Mouse (Mus musculus): Measurements from ENCODE around the gene Cacna2d3. TPM values are rescaled to one million over a fixed set of nuclear protein-coding genes. Genes with fewer than 3 reads are reported as not detected.
A peak's percentile ranks its signal among the peaks of the same experiment; 100 is the strongest.

Gene Cacna2d3
- polyA plus RNA-seq, 1 experiment from 2014 or later = 37.5 TPM

DNA sequence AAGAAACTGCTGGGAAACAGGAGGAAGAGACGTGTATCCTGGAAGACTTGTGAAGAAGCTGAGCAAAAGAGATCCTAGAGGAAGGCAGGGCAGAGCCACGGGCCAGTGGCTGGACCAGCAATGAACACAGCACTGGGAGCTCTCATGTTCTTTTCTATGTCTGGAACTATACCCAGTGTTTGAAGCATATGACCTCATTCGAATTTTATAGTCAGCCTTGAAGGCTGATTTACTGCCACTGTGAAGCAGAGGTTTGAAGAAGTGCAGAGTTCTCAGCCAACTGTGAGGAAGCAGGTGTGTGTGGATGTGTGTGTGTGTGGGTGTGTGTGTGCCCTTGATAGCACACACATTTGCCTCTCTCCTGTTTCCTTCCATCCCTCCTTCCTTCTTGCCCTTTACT, 483.2 kb downstream of the Cacna2d3 start:
- H3K27ac ChIP-seq (replicated peaks) = no peak overlapping the region
- H3K27me3 ChIP-seq = no peaks in the 10 kb centered on the region
- ATAC-seq (ENCODE audit: insufficient number of reproducible peaks, low FRiP score, low TSS enrichment, low read depth) = no peak
- H3K4me1 ChIP-seq = no peaks in the 10 kb centered on the region
- 0 out of 2 replicates have a peak, but pooled peaks cover 4% of the 10 kb centered on the region for H3K9me3 ChIP-seq (replicated peaks)
- no peak overlapping the region for H3K4me3 ChIP-seq (replicated peaks)
- H3K4me2 ChIP-seq (replicated peaks) = no peak overlapping the region
- no peak overlapping the region for H3K9ac ChIP-seq
- WGBS = 75% methylated on average over 3 of the region's 3 CpGs
- H3K36me3 ChIP-seq = no peaks in the 10 kb centered on the region

DNA sequence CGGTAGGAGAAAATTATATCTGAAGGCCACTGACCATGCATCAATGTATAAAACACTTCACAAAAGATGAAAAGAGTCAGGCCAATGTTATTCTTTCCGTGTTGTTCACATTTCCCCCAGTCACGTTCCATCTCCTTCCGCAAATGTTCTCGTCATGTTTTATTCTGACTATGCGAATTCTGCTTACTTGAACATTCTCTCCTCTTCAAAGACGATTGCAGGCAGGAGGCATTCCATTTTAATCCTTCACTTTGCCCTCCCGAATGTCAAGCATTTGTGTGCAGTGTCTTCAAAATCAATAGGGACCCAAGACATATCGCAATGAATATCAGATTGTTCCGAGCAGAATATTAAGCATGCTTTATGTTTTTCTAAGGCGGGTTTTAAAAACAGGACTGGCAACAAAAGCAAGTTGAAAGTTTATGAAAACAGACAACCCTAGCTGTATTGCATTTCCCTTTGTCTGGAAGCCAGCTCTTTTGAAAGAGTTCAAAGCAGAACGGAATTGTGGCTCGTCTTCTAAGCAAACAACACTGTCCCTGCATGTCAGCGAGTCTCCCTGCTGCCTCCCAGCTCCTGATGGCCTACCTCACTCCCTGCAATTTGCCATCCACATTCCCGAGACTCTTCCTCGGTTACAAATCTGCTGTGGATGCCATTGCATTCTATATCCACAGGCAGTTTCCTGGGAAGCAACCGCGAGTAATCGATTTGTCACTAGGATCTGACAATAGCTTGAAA, 492.5 kb downstream of the Cacna2d3 start:
- 24% methylated on average over 19 of the region's 19 CpGs for WGBS
- no peak overlapping the region for H3K4me2 ChIP-seq (replicated peaks)
- peaks cover 32% of the 10 kb centered on the region for H3K4me1 ChIP-seq
- H3K27me3 ChIP-seq = no peaks in the 10 kb centered on the region
- H3K27ac ChIP-seq (replicated peaks) = peak overlapping the region; percentile 85
- ATAC-seq (ENCODE audit: insufficient number of reproducible peaks, low FRiP score, low TSS enrichment, low read depth) = 0 out of 2 replicates have a peak, but pooled peaks have one; percentile 26
- no peaks in the 10 kb centered on the region for H3K9me3 ChIP-seq (replicated peaks)
- no peak overlapping the region for H3K9ac ChIP-seq
- no peak overlapping the region for H3K4me3 ChIP-seq (replicated peaks)
- no peaks in the 10 kb centered on the region for H3K36me3 ChIP-seq

- no peak overlapping the region for H3K9ac ChIP-seq
- no peak overlapping the region for H3K4me3 ChIP-seq (replicated peaks)
- ATAC-seq (ENCODE audit: insufficient number of reproducible peaks, low FRiP score, low TSS enrichment, low read depth) = no peak
- H3K4me1 ChIP-seq = peaks cover 32% of the 10 kb centered on the region
- H3K4me2 ChIP-seq (replicated peaks) = no peak overlapping the region
- no peaks in the 10 kb centered on the region for H3K27me3 ChIP-seq
- no peaks in the 10 kb centered on the region for H3K36me3 ChIP-seq
- peak overlapping the region; percentile 85 for H3K27ac ChIP-seq (replicated peaks)
- no peaks in the 10 kb centered on the region for H3K9me3 ChIP-seq (replicated peaks)
Measured at GRCm38 (mm10) chr14:29228471-29228870, 493.2 kb downstream of the Cacna2d3 start.

- Histone ChIP-seq H3K27ac (replicated peaks) (peak overlapping the region; percentile 17; the same call in 1 of the 2 replicates), H3K27me3 (no peaks in the 10 kb centered on the region), H3K4me3 (replicated peaks) (no peak overlapping the region), H3K9ac (no peak overlapping the region), H3K4me1 (peaks cover 32% of the 10 kb centered on the region), H3K4me2 (replicated peaks) (no peak overlapping the region), H3K36me3 (no peaks in the 10 kb centered on the region), H3K9me3 (replicated peaks) (no peaks in the 10 kb centered on the region)
- WGBS = 78% methylated on average over 2 of the region's 2 CpGs
- ATAC-seq (ENCODE audit: insufficient number of reproducible peaks, low FRiP score, low TSS enrichment, low read depth) = no peak
Measured at GRCm38 (mm10) chr14:29227959-29228358, 493.7 kb downstream of the Cacna2d3 start.

GRCm38 (mm10) chr14:29225754-29226365, 495.8 kb downstream of the Cacna2d3 start:
- Histone ChIP-seq H3K4me3 (replicated peaks) (no peak overlapping the region), H3K9me3 (replicated peaks) (no peaks in the 10 kb centered on the region), H3K36me3 (no peaks in the 10 kb centered on the region), H3K27ac (replicated peaks) (peak overlapping the region; percentile 65), H3K27me3 (no peaks in the 10 kb centered on the region), H3K4me2 (replicated peaks) (no peak overlapping the region), H3K4me1 (peaks cover 30% of the 10 kb centered on the region), H3K9ac (no peak overlapping the region)
- ATAC-seq (ENCODE audit: insufficient number of reproducible peaks, low FRiP score, low TSS enrichment, low read depth) = peak; percentile 45; the same call in 1 of the 2 replicates
- 16% methylated on average over 2 of the region's 2 CpGs for WGBS

- no peaks in the 10 kb centered on the region for H3K9me3 ChIP-seq (replicated peaks)
- no peak overlapping the region for H3K4me3 ChIP-seq (replicated peaks)
- H3K27me3 ChIP-seq = no peaks in the 10 kb centered on the region
- H3K4me2 ChIP-seq (replicated peaks) = no peak overlapping the region
- H3K27ac ChIP-seq (replicated peaks) = no peak overlapping the region
- H3K9ac ChIP-seq = no peak overlapping the region
- no peaks in the 10 kb centered on the region for H3K36me3 ChIP-seq
- ATAC-seq (ENCODE audit: insufficient number of reproducible peaks, low FRiP score, low TSS enrichment, low read depth) = no peak
- 79% methylated on average over 1 of the region's 1 CpGs for WGBS
- peaks cover 14% of the 10 kb centered on the region for H3K4me1 ChIP-seq
Measured at GRCm38 (mm10) chr14:29223012-29223411, 498.7 kb downstream of the Cacna2d3 start.

GRCm38 (mm10) chr14:29222191-29222882, 499.3 kb downstream of the Cacna2d3 start:
- 58% methylated on average over 4 of the region's 4 CpGs for WGBS

GRCm38 (mm10) chr14:29216106-29216505, 505.6 kb downstream of the Cacna2d3 start:
- Histone ChIP-seq H3K9me3 (replicated peaks) (no peaks in the 10 kb centered on the region), H3K9ac (no peak overlapping the region), H3K4me1 (no peaks in the 10 kb centered on the region), H3K36me3 (no peaks in the 10 kb centered on the region), H3K27ac (replicated peaks) (no peak overlapping the region), H3K27me3 (no peaks in the 10 kb centered on the region), H3K4me3 (replicated peaks) (no peak overlapping the region), H3K4me2 (replicated peaks) (no peak overlapping the region)
- 58% methylated on average over 1 of the region's 1 CpGs for WGBS
- ATAC-seq (ENCODE audit: insufficient number of reproducible peaks, low FRiP score, low TSS enrichment, low read depth) = no peak

More at GRCm38 (mm10) chr14:29222191-29222882, 499.3 kb downstream of the Cacna2d3 start:
- ATAC-seq (ENCODE audit: insufficient number of reproducible peaks, low FRiP score, low TSS enrichment, low read depth) = no peak
- H3K27ac ChIP-seq (replicated peaks) = no peak overlapping the region
- no peaks in the 10 kb centered on the region for H3K36me3 ChIP-seq
- no peak overlapping the region for H3K4me2 ChIP-seq (replicated peaks)
- H3K9me3 ChIP-seq (replicated peaks) = no peaks in the 10 kb centered on the region
- H3K9ac ChIP-seq = no peak overlapping the region
- no peak overlapping the region for H3K4me3 ChIP-seq (replicated peaks)
- H3K27me3 ChIP-seq = no peaks in the 10 kb centered on the region
- H3K4me1 ChIP-seq = peaks cover 14% of the 10 kb centered on the region

DNA sequence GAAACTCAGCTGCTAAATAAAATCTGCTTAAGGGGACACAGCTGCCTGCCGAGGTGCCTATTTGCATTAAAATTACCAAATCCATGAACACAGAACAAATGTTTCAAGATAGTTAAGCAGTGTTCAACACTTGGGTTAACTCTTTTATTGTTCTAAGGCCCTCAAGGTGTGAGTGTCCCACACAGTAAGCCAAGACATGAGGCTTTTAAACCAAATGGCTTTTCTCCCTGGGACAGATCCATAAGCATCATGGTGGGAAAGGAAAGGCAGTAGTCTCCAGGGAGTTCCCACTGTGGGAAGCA, 516.7 kb downstream of the Cacna2d3 start:
- 30% methylated on average over 1 of the region's 1 CpGs for WGBS

DNA sequence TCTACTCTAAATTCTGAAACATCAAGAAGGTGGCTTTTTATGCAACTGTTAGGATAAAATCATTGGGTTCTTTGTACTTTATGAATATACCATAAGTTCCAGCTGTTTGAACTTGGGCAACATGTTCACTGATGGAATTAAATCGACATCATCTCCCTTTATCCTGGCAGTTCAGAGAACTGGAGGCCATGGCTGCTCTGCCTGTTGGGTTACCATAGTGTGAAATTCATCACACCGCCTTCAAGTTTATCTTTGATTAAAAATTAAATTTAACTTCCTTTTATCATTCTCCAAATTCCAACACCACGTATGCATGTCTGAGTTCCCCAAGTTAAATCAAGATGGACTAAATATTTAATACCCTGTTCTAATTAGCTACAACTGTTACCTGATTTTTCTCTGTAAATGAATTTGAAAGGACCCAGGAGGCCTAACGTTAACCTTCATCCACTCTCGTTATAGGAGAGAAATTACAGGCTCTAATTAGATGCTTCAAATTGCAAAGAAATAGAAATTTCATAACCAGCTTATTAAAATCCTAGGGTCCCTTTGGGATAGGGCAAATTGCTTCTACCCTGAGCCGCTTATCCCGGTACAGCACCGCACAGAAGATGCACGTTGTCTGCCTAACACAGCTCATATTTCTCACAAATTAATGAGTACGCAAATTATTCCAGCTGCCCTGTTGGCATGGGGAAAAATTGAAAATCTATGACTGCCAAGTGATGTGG, 517.3 kb downstream of the Cacna2d3 start:
- 47% methylated on average over 10 of the region's 10 CpGs for WGBS
- ATAC-seq (ENCODE audit: insufficient number of reproducible peaks, low FRiP score, low TSS enrichment, low read depth) = 0 out of 2 replicates have a peak, but pooled peaks have one; percentile 34
- Histone ChIP-seq H3K4me2 (replicated peaks) (no peak overlapping the region), H3K4me3 (replicated peaks) (no peak overlapping the region), H3K9me3 (replicated peaks) (no peaks in the 10 kb centered on the region), H3K4me1 (peaks cover 5% of the 10 kb centered on the region; the same call in 1 of the 2 replicates), H3K9ac (no peak overlapping the region), H3K36me3 (no peaks in the 10 kb centered on the region), H3K27me3 (no peaks in the 10 kb centered on the region), H3K27ac (replicated peaks) (no peak overlapping the region)

More for the DNA sequence above, 516.7 kb downstream of the Cacna2d3 start:
- Histone ChIP-seq H3K9me3 (replicated peaks) (no peaks in the 10 kb centered on the region), H3K27ac (replicated peaks) (peak overlapping the region; percentile 28; the same call in 1 of the 2 replicates), H3K4me2 (replicated peaks) (no peak overlapping the region), H3K4me3 (replicated peaks) (no peak overlapping the region), H3K36me3 (no peaks in the 10 kb centered on the region), H3K4me1 (peaks cover 5% of the 10 kb centered on the region; the same call in 1 of the 2 replicates), H3K9ac (no peak overlapping the region), H3K27me3 (no peaks in the 10 kb centered on the region)
- no peak; the same call in 1 of the 2 replicates for ATAC-seq (ENCODE audit: insufficient number of reproducible peaks, low FRiP score, low TSS enrichment, low read depth)

DNA sequence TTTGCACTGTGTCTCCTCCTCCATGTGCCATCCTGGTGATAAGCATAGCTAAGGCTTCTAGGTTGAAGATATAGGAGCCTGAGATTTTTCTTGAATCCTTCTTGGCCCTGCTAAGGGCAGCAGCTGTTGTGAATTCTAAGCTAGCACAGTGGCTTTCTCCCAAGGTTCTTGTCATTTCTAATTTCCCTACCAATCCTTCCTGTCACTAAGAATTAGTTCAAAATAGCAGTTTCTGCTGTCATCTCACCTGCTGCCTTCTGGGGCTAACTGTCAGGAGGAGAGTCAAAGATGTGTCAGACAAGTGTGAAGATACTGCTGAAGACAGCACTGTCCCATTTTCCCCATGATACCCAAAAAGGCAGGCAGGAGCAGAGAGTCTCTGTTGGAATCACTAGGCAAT, 525.5 kb downstream of the Cacna2d3 start:
- no peaks in the 10 kb centered on the region for H3K4me1 ChIP-seq
- no peak for ATAC-seq (ENCODE audit: insufficient number of reproducible peaks, low FRiP score, low TSS enrichment, low read depth)
- H3K4me3 ChIP-seq (replicated peaks) = no peak overlapping the region
- no peak overlapping the region for H3K9ac ChIP-seq
- no peaks in the 10 kb centered on the region for H3K36me3 ChIP-seq
- no peaks in the 10 kb centered on the region for H3K9me3 ChIP-seq (replicated peaks)
- no peak overlapping the region for H3K4me2 ChIP-seq (replicated peaks)
- H3K27ac ChIP-seq (replicated peaks) = no peak overlapping the region
- H3K27me3 ChIP-seq = no peaks in the 10 kb centered on the region

All from embryonic facial prominence, embryonic 15.5 days (tissue).